Mouse (Mus musculus) layer of hippocampus, adult 8-10 months (tissue): ENCODE measurements around the gene Aplp2. TPM values are rescaled to one million over a fixed set of nuclear protein-coding genes. Genes with fewer than 3 reads are reported as not detected.

Experiments used
- DNase-seq, 2 experiments: peaks; one replicate each; pipeline ENCODE4 v3.0.0; 2022; ENCODE audit warnings: low spot score in 2 of 2
- total RNA-seq, 4 experiments: library from RNA; stranded (reverse); gene quantifications; 2 replicates each; pipeline ENCODE4 v1.2.4; 2022

The Aplp2 gene
- total RNA-seq, 4 experiments from 2014 or later: 453 to 504 (median 482) TPM

DNA sequence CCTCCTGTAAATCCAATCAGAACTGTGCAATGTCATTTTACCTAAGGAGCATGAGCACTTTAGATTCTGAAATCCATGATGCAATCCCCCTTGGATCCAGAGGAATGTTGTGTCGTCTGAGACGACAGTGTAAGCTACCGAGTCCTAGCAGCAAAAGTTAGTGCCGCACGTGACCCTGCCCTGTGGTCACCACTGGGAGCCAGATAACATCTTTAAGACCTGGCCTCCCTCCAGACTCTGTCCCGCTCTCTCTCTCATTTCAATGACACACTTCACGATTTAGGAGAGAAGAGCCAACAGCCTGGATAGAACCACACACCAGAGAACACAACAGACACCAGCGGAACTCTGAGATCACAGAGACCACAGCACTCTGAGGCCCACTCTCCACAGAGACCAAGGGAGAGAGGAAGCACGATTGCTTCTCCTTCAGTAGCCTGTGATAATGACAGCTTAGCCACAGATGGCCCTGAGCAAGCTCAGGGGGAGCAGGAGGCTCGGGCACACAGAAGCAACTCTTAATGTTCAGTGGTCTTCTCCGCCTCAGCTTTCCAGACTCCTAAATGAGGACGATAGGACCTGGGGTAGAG, 83.6 kb downstream of the Aplp2 start:
- no peak for DNase-seq

- DNase-seq: no peak
These were observed 85.5 kb downstream of the Aplp2 start for GRCm38 (mm10) chr9:31126079-31126478.

GRCm38 (mm10) chr9:31122464-31123030, 89.1 kb downstream of the Aplp2 start:
- no peak for DNase-seq

GRCm38 (mm10) chr9:31120533-31120915, 91.1 kb downstream of the Aplp2 start:
- DNase-seq: no peak

- DNase-seq: no peak
These were observed 91.6 kb downstream of the Aplp2 start for GRCm38 (mm10) chr9:31119882-31120532.

DNA sequence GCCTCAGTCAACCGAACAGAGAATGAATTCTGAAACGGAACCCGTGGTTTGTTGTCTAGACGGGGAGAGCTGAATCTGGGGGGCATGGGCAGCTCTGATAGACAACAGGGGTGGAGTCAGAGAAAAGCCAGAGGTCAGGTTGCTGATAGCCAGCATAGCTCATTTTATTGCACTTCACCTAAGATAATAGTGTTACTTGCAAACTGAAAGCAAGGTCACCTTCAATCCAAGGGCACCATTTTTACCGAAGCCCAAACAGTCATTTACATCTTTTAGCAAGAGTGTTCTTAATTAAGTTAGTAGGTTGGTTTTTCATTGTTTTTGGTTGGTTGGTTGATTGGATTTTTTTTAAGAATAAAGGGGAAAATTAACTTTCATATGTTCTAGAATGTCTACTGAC, 92.2 kb downstream of the Aplp2 start:
- no peak for DNase-seq

DNA sequence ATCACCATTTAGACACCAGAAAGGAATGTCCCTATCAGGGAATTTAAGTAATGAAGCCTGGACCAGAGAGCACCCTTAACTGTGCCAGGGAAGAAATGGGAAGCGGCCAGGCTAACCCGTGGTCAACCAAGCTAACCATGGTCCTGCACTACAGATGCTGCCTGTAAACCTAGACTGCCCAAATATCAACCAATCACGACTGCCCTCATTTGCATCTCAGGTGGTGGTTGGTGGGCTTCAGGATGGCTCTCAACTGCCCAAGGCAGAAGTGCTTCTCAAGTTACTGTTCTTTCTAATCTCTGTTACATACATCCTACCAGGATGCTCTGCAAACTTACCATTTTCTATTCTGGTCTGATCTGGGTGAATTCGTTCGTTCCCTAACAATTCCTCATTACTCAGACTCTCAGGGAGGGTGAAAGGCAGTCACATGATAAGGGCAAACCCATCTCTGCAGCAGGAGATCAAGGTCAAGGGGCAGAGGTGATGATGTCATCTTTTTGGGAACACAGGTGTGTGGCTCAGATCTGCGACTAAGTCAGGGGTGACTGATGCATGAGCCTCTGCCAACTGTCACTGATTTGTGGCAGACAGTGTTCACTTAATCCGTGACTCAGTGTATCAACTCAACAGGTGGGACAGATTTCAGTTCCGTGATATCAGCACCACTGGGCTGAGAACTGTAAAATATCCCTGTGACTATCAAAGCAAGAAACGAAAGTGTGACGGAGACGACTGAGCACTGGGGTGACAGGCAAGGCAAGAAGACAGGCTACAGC, 92.9 kb downstream of the Aplp2 start:
- no peak for DNase-seq

DNA sequence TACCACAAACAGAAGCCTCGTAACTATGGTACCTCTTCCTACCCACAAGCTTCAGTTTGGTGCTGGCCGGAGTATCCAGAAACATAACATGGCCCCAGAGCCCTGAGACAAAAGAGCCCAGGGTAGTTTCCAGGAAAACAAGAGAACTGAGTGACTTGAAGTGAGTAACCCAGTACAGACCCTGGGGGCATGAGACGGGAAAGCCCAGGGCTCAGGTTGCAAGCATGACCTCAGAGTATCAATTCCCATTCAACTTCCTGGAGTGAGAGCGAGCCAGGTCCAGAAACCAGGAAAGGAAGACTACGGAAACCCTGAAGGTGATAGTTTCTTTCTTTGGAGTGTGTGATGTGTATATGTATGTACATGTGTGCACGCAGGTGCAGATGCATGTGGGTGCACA, 94.1 kb downstream of the Aplp2 start:
- DNase-seq: no peak

DNA sequence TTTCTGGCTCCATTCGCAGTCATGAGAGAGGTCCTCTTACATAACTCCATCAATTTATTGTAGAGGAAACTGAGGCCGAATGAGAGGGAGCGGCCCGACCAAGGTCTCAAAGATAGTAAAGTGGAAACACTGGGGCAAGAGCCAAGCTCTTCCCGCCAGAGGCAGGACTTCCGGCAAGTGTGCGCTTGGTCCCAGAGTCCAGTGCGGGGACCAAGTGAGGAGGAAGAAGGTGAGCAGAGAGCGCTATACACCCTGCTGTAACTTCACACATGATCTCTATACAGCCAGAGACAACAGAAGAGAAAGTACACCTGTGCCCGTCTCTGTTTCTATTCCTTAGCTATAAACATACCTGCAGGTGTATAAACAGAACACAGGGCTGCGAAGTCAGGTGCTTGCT, 94.5 kb downstream of the Aplp2 start:
- DNase-seq: no peak

DNA sequence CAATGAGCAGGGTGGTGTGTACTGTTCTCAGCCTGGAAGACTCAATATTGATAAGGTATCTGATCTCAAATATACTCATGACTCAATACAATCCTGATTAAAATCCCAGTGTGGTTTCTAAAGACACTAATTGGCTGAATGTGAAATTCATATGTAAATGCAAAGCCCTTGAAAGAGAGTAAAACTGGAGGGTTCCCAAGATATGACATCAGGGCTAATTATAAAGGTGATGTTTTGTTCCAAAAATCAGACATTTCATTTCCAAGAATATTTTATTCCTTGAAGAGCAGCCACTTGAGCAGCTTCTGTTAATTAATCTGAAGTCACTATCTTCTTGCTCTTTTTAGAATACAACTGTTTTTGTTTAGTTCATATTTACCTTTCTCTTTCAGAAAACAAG, 96.0 kb downstream of the Aplp2 start:
- DNase-seq: no peak

GRCm38 (mm10) chr9:31108464-31108863, 103.2 kb downstream of the Aplp2 start:
- no peak for DNase-seq

Other genes with a start within 250 kb of the Aplp2 start
- 10 to 100 TPM; 35.1 to 50.5 (median 43.0) TPM for gene Zbtb44, start 181.2 kb downstream of the Aplp2 start, total RNA-seq
- 10 to 100 TPM in 1 of 4 experiments, 1 to 10 TPM in 1, under 1 TPM in 2; 0.70 to 14.8 (median 5.4) TPM for gene St14, start 80.0 kb downstream of the Aplp2 start, total RNA-seq
- gene Prdm10, start 68.7 kb upstream of the Aplp2 start, total RNA-seq: 10 to 100 TPM; 18.4 to 23.5 (median 20.3) TPM
- gene Nfrkb, start 174.4 kb upstream of the Aplp2 start, total RNA-seq: 10 to 100 TPM; 32.5 to 41.1 (median 37.9) TPM